Mouse (Mus musculus) cerebellum, postnatal 14 days (tissue): ENCODE measurements at regions not wholly inside any gene's neighbourhood (a gene's known extent, or its start where the extent isn't known, plus 50 kb on each side); places are given as distances from the start of the nearest gene placed in this dataset.
"Not testable (repeated sequence)": the region's sequence is repeated elsewhere in the genome, so short reads cannot be mapped to it uniquely, and the experiment has no call there.

Experiments
- DNase-seq, 2 experiments: peaks; one replicate each; pipeline ENCODE4 v3.0.0; 2021; ENCODE audit warnings: mixed read lengths in 2 of 2

DNA sequence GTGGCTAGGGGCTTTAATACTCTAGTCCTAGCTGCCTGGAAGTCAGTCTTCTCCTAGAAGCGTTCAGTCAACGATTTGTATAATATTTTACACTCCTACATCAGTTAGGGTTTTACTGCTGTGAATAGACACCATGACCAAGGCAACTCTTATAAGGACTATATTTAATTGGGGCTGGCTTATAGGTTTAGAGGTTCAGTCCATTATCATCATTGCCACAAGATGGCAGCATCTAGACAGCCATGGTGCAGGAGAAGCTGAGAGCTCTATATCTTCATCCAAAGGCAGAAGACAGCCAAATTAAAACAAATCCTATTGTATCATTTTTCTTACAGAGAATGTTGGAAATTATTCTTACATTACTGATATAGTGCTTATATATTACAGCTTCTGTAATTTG is 167.0 kb upstream of the Ndn start:
- DNase-seq: peak; percentile 9 to 15

DNA sequence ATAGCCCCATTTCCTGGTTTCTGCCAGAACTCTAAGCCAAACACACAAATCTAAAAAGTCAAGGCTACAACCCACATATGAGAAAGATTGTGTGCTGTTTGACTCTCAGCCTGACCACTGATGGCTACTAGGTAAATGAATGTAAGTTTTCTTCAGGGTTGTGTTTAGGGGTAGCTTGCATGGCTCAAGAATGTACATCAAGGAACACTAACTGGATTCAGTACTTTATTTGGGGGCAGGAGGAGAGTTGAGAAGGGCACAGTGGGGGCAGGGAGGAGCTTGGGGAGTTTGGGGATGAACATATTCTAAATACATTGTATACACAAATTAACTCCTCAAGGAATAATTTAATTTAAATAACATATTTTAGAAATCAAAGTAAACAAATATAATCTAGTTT is 137.8 kb upstream of the Ndn start:
- DNase-seq: no peak

DNA sequence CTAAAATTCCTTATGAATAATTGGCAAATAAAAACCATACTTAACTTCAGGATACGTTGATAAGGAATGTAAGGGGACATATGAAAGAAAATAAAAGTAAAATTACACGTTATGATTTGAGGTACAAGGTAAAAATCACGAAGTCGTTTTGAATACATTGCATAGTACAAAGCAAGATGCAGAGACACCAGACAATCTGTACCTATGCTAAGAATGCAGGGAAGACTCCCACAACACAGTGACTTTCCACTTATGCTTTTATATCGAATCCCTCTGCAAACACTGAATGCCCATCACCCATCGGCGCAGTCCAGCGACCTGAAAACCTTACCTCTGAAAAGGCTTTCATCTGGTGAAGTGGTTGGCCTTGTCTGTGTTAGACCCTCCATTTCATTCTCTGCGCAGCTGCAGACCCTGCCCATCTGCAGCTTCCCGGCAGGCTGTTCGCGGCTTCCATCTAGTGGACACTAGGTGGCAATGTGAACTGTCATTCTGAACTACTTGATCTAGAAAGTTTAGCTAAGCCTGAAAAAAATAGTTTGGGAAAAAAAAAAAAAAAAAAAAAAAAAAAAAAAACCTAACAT is 137.2 kb upstream of the Ndn start:
- peak; percentile 60 for DNase-seq

GRCm38 (mm10) chr7:62225184-62225583 is 121.2 kb upstream of the Ndn start:
- DNase-seq: no peak

GRCm38 (mm10) chr7:62227727-62228126 is 118.6 kb upstream of the Ndn start:
- peak; percentile 41 to 47 for DNase-seq

DNA sequence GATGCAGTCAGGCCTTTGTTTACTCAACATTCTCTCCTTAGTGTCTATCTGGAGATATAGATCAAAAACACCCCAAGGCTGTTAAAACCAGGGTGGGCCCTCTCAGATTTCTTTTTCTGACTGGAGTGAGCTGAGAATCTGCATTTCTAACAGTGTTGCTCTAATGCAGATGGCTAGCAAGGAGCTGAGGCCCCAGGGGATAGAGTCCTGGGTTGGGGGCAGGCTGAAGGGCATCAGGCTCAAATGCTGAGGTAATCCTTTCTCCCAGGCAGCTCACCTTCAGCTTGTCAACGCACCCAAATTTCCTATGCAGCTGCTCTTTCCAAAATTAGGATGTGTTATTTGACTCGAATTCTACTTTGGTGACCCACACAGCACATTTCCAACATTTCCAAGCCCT is 115.7 kb upstream of the Ndn start:
- no peak for DNase-seq

- DNase-seq: peak; percentile 67 to 82
These were observed 115.2 kb upstream of the Ndn start for GRCm38 (mm10) chr7:62231120-62231574.

DNA sequence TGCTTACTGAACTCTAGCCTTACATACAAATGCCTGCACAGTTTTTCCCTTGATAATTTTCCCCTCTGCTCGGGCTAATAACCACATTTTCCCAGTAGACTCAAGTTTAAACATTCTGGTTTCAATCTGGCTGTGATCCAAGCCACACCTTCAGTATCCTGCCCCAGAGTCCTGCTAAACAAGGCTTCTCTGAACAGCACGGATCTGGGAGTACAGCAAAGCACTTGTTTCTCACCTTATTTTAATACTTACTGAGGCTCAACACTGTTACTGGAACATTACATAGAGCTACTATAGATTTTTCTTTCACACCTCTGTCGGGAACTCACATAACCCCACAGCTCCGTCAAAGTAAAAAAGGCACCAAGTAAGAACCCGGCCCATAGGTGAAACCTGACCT is 114.3 kb upstream of the Ndn start:
- no peak for DNase-seq

GRCm38 (mm10) chr7:62234037-62234436 is 112.3 kb upstream of the Ndn start:
- DNase-seq: no peak

DNA sequence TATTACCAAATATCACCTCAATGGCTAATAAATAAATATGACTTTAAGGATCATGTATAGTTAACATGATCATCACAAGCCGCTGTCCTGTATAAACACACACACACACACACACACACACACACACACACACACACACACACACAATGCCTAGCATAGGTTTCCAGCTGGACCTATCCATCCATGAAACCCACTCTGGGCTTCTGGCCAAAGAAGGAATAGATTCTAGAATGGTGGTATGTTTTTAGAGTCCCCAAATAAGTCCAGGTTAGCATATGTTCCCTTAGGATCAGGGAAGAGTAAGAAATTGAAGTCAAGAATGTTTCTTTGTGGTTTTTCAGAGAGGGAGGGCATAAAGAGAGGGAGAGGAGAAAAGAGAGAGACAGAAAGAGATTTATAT is 110.6 kb upstream of the Ndn start:
- DNase-seq: no peak

DNA sequence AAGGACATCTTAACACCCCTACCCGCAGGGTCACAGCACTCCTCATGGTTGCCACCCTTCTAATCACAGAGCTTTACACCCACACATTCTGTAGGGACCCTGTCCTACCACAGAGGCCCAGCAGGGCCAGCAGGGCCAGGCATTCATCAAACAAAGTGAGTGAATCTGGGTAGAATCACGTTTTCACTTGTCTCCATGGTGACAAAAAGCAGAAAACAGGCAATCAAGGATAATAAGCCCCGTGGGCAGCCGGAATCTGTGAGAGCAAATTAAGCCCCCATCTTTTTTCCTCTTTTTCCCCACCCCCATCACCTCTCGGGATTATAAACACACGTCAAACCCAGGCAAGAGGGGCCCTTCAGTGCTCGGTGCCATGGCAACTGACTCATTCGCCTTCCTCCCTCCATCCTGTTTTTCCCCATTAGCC is 84.7 kb upstream of the Ndn start:
- DNase-seq: no peak

GRCm38 (mm10) chr7:62262174-62262573 is 84.2 kb upstream of the Ndn start:
- DNase-seq: not testable (repeated sequence)

DNA sequence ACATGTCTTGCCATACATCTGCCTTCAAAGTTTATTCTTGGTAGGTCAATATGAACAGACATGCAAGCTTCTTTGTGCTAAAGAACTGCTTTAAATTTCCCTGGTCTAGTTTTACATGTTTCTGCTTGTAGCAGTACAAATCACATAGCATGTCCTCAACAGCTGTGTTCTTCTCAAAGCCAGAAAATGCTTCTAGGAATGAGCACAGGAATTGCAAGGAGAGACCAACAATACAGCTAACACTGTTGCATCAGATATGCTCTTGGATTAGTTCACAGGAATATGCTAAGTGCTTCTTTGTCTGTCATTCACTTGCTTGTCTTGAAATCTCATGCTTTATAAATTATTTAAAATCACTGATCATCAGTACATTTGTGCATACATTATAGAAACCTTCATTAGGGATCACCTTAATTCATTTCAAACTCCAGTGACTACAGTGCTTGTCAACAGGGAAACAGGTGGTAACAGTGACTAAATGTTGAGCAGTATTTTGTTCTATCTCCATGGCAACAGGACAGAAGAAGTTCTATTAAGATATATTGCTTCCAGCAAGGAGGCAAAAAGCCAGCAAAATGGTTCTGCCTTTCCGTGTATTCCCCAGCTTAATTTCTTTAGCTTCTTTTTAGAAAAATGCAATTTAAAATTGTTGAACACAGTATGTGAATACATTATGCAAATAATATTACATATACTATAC is 77.1 kb upstream of the Ndn start:
- no peak for DNase-seq

DNA sequence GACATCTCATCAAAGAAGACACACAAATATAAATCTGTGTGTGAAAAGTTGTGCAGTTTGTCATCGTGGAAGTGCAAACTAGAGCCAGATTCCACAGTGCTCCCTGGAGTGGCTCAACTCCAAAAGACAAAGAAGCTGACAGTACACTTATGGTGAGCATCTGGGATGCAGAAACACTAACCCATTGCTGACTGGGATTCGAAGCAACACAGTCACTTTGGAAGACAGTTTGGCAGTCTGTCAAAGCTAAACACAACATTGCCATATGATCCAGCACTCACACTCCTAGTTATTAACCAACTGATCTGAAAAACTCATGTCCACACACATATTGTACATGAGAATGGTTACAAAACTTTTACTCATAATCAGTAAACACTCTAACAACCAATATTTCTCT is 70.2 kb upstream of the Ndn start:
- no peak for DNase-seq

DNA sequence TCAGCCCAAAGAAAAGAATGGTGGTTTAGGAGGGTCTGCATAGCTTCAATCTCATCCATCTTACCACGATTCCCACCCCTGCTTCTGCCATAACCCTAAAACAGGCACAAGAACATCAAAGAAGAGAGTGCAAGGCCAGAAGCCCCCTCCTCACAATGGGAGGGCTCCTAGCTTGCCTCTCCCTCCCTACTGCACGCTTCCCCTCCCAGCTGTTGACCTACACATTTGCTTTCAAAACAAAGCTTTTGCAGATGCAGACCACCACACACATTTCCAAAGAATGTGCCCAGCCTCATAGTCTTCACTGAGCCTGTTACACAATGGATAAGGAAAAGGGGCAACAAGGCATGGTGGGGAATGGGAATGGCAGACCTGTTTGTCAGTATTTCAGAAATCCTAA is 67.9 kb upstream of the Ndn start:
- DNase-seq: no peak

GRCm38 (mm10) chr7:62279022-62279421 is 67.3 kb upstream of the Ndn start:
- no peak for DNase-seq
